Mouse (Mus musculus): Measurements from ENCODE around the gene Lama4.

- TF ChIP-seq EP300 (IDR thresholded peaks at IDR 0.05; ENCODE audit: low read depth in 1 of 2, low read length in 2 of 2) (no peak), CTCF (IDR thresholded peaks at IDR 0.05 in 2 of 3, conservative IDR thresholded peaks at IDR 0.05 in 1 of 3; ENCODE audit: control insufficient read depth in 1 of 3, insufficient read depth in 1 of 3, low read depth in 2 of 3, low read length in 3 of 3, poor library complexity in 1 of 3, severe bottlenecking in 1 of 3) (no peak), ZMIZ1 (IDR thresholded peaks at IDR 0.05; ENCODE audit: low read depth, low read length) (no peak), UBTF (IDR thresholded peaks at IDR 0.05; ENCODE audit: borderline replicate concordance, insufficient read depth, low read depth, low read length) (no peak), POLR2A (IDR thresholded peaks at IDR 0.05; ENCODE audit: control insufficient read depth in 1 of 2, insufficient read depth in 1 of 2, low read depth in 1 of 2, low read length in 2 of 2, poor library complexity in 1 of 2) (no peak)
Observed at GRCm38 (mm10) chr10:39138761-39139160, 173.4 kb downstream of the Lama4 start.

All from MEL (cell line).